Mouse (Mus musculus): ENCODE measurements around the gene Pdk4. TPM values are rescaled to one million over a fixed set of nuclear protein-coding genes. Genes with fewer than 3 reads are reported as not detected.

Pdk4 gene
- polyA plus RNA-seq, 1 experiment from 2014 or later: 6.0 TPM

DNA sequence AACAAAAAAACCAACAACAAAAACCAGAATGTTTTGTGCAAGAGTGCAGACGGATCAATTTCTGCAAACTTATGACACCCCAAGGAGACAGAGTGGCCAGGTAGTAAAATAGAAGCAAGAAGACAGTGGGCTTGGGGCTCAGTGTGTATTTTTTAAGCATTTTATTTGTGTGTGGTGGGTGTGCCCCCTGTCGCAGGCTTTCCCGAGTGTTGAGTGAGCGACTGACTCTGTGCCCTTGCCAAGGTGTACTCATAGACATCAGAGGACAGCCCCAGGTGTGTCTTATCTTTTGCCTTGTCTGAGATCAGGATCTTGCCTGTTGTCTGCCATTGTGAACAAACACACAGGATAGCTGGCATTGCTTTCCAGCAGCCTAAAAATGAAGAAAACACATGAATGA is 49.1 kb downstream of the Pdk4 start:
- CTCF ChIA-PET: no interaction called here
- no peaks in the 10 kb centered on the region for H3K27me3 ChIP-seq
- in situ Hi-C loops (cut with MboI; ENCODE audit: low pct_unique_long_range_greater_than_20kb): loop anchor here (5.0 to 25.0 kb wide), 2 partner anchors 55 to 765 kb away; partner anchors contain the start of gene Slc25a13
- DNase-seq (ENCODE audit: low read depth, low spot score): no peak
- no peak for TF ChIP-seq CTCF (IDR thresholded peaks at IDR 0.05)
- ATAC-seq: no peak
- POLR2A ChIA-PET: no interaction called here

DNA sequence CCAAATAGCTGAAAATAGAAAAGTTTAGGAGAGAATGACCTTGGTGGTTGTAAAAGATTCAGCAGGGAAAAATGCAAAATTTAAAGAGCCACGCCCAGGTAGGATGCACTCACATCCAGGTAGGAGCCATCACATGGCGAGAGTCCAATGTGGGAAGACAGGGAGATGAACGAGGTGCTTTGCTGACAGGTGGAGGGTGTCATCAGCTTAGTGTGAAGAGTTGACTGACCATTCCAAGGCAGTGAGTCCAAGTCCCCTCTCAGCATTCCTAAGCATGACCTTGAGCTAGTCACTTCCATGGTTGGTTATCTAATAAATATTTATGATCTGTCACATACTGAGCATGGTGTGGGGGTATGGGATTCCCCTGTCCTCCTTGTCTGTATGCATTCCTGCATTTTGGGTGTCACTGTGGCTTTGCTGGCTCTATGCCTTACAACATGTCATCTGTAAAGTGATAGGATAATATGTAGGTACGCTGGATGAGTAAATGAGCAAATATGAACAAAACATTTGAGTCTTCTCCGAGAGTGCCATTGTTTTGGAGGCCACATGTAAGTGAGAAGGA is 51.7 kb downstream of the Pdk4 start:
- no peak for TF ChIP-seq CTCF (IDR thresholded peaks at IDR 0.05)
- H3K27me3 ChIP-seq: no peaks in the 10 kb centered on the region
- POLR2A ChIA-PET: interaction anchor here (0.6 kb wide), 1 partner anchor 539 kb away, joined by 3 read pairs; no protein-coding TSS in a partner anchor
- CTCF ChIA-PET: interaction anchor here (0.7 to 4.5 kb wide), 2 partner anchors 12 to 16 kb away, joined by 3 to 19 read pairs; no protein-coding TSS in a partner anchor
- in situ Hi-C loops (cut with MboI; ENCODE audit: low pct_unique_long_range_greater_than_20kb): loop anchor here (25.0 kb wide), 1 partner anchor 768 kb away; the partner anchor contains the start of gene Slc25a13
- ATAC-seq: no peak
- no peak for DNase-seq (ENCODE audit: low read depth, low spot score)

DNA sequence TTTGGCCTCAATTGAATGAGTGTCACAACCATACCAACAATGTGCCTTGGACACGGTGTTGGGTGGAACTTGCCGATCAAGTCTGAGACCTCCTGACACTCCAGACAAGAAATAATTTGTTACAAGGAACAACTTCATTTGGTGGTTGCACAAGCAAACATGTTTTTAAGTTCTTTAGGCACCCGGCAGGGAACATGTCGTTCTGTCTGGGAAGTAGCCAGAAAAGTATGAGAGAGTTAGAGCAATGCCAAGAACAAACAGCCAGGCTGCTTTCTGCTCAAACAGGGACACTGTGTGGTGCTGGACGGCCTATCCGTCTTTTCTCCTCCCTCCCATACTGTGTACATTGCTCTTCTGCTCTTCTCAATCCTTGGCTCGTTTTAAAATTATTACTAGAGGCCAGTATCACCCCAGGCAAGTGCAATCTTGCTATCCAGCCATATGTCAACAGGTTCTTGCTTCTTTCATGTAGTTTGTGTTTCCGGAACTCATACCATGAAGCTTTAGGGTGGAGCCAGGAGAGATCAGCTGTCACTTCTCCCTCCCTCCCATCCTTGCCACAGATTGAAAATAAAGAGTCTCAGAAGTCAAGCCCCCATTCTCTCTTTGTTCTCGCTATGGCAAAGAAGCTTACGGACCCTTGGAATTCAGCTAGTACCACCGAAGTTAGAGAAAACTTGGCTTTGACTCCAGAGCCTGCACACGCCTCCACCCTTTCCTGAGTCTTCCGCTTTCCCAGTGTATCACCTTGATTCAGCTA is 52.8 kb downstream of the Pdk4 start:
- DNase-seq (ENCODE audit: low read depth, low spot score) (peak; percentile 28), ATAC-seq (peak; percentile 11)
- no peak for TF ChIP-seq CTCF (IDR thresholded peaks at IDR 0.05)
- ChIA-PET CTCF (interaction anchor here (4.5 kb wide), 1 partner anchor 11 kb away, joined by 19 read pairs; no protein-coding TSS in a partner anchor), POLR2A (interaction anchor here (0.6 kb wide), 1 partner anchor 538 kb away, joined by 3 read pairs; no protein-coding TSS in a partner anchor)
- in situ Hi-C loops (cut with MboI; ENCODE audit: low pct_unique_long_range_greater_than_20kb): loop anchor here (25.0 kb wide), 1 partner anchor 769 kb away; the partner anchor contains the start of gene Slc25a13
- no peaks in the 10 kb centered on the region for H3K27me3 ChIP-seq

DNA sequence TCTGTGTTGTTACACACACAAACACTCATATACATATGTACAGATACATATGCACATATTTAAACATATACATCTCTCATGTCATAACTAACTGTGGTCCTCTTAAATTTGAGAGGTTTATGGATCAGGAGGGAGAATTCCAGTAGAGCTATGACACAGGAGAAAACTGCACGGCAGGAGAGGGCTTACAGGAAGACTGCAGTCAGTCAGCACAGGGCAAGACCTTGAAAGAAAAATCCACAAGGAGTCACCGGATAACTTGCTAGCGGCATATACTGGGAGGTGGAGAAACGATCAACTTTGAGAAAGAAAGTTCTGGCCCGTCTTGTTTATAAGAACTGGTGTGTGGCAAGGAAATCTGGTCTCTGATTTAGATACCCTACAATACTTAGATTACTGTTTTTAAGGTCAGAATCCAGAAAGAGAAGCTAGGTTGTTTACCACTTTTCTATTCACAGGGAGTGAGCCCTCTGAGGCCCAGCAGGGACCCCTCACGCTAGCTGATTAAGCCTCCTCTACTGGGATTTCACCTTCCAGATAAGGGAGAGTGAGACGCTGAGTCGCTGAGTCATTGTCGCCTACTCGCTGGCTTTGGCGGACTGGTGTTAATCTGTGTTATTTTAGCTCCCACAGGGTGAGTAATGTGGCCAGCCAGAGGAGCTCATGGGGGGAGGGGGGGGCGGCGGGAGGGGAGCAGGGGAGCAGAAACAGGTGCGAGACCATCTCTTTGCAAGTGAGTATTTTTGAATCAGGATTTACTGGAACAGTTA is 53.6 kb downstream of the Pdk4 start:
- no peaks in the 10 kb centered on the region for H3K27me3 ChIP-seq
- ATAC-seq (peak; percentile 90), DNase-seq (ENCODE audit: low read depth, low spot score) (peak; percentile 66)
- ChIA-PET CTCF (interaction anchor here (1.2 to 4.5 kb wide), 3 partner anchors 11 to 147 kb away, joined by 5 to 19 read pairs (median 6); no protein-coding TSS in a partner anchor), POLR2A (no interaction called here)
- in situ Hi-C loops (cut with MboI; ENCODE audit: low pct_unique_long_range_greater_than_20kb): loop anchor here (25.0 kb wide), 1 partner anchor 770 kb away; the partner anchor contains the start of gene Slc25a13
- TF ChIP-seq CTCF (IDR thresholded peaks at IDR 0.05): no peak

DNA sequence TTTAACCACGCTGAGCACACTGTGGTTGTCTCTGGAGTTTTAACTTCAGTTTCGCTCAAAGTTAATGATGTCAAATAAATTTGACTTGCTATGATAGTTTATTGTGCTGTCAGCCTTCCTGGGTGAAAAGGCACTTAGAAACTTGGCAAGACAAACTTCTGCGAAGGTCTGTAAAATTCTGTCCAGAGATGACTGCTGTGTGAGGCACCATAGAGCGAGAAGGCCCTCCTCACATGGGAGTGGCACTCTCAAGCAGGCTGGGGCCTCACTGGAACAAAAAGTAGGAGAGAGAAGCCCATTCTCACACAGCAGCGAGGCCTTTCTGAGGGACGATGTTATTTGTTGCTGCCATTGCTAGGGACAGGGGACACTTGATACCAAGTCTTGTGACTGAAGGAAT is 54.9 kb downstream of the Pdk4 start:
- ChIA-PET CTCF (interaction anchor here (1.2 to 4.5 kb wide), 3 partner anchors 9 to 148 kb away, joined by 5 to 19 read pairs (median 6); no protein-coding TSS in a partner anchor), POLR2A (no interaction called here)
- ATAC-seq (no peak), DNase-seq (ENCODE audit: low read depth, low spot score) (no peak)
- no peak for TF ChIP-seq CTCF (IDR thresholded peaks at IDR 0.05)
- in situ Hi-C loops (cut with MboI; ENCODE audit: low pct_unique_long_range_greater_than_20kb): loop anchor here (25.0 kb wide), 1 partner anchor 771 kb away; the partner anchor contains the start of gene Slc25a13
- no peaks in the 10 kb centered on the region for H3K27me3 ChIP-seq

DNA sequence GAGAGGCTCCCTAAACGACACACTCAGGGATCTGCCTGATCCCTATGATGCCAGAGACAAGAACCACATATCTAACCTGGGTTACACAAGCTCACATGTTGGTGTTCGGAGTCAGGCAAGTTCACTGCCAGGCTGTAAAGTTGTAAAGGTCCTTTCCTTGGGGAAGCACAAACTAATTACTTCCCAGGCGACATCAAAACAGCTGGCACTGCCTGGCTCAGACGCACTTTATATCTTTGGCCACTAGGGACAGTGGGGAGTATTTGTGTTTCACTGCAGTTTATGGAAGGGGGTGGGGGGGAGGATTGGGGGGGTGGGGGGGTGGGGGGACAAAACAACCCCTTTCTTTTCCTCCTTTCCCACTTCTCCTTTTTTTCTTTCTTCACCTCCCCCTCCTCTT is 58.4 kb downstream of the Pdk4 start:
- ATAC-seq: no peak
- in situ Hi-C loops (cut with MboI; ENCODE audit: low pct_unique_long_range_greater_than_20kb): loop anchor here (25.0 kb wide), 1 partner anchor 775 kb away; the partner anchor contains the start of gene Slc25a13
- CTCF ChIA-PET: interaction anchor here (1.5 kb wide), 1 partner anchor 102 kb away, joined by 3 read pairs; no protein-coding TSS in a partner anchor
- peak; percentile 18 for TF ChIP-seq CTCF (IDR thresholded peaks at IDR 0.05)
- H3K27me3 ChIP-seq: no peaks in the 10 kb centered on the region
- POLR2A ChIA-PET: no interaction called here
- DNase-seq (ENCODE audit: low read depth, low spot score): no peak

DNA sequence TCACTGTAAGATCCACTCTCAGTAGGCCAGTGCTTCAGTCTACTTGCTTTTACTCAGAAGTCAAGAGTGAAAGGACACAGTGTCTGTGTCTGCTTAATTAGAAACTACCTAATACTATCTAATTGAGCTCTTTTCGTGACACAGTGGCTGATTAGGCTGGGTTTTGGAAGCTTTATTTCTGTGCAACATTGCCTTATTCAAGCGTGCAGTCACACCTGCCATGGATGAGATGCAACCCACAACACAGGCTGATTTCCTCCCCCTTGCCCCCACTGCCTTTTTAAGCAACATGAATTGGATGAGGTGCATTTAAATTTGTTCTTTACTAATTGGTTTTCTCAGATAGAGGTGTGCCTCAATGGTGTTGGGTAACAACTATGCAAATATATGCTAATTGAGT is 62.2 kb downstream of the Pdk4 start:
- in situ Hi-C loops (cut with MboI; ENCODE audit: low pct_unique_long_range_greater_than_20kb): loop anchor here (25.0 kb wide), 1 partner anchor 778 kb away; the partner anchor contains the start of gene Slc25a13
- DNase-seq (ENCODE audit: low read depth, low spot score): no peak
- H3K27me3 ChIP-seq: no peaks in the 10 kb centered on the region
- no peak for TF ChIP-seq CTCF (IDR thresholded peaks at IDR 0.05)
- ChIA-PET POLR2A (no interaction called here), CTCF (interaction anchor here (4.5 kb wide), 1 partner anchor 9 kb away, joined by 19 read pairs; no protein-coding TSS in a partner anchor)
- ATAC-seq: no peak

Other genes starting within 250 kb of the Pdk4 start
- 1.8 TPM for gene Pon3, start 240.0 kb downstream of the Pdk4 start, polyA plus RNA-seq (2021)
- gene Pon2, start 197.9 kb downstream of the Pdk4 start, polyA plus RNA-seq (2021): 57.4 TPM
- not detected for gene Asb4, start 112.9 kb downstream of the Pdk4 start, polyA plus RNA-seq (2021)
- gene Dync1i1, start 229.3 kb upstream of the Pdk4 start, polyA plus RNA-seq (2021): 2.2 TPM